Mouse (Mus musculus) gastrocnemius, adult 18-20 months (tissue): ENCODE measurements around the gene Memo1. TPM values are rescaled to one million over a fixed set of nuclear protein-coding genes. Genes with fewer than 3 reads are reported as not detected.

Experiments used
- DNase-seq: peaks from one replicate; pipeline ENCODE4 v3.0.0; 2021; ENCODE audit warnings: low spot score
- total RNA-seq, 2 experiments: library from RNA; stranded (reverse); gene quantifications; 2 replicates each; pipeline ENCODE4 v1.2.3; 2021

Gene Memo1
- total RNA-seq, 2 experiments from 2014 or later: 46.8 to 51.8 TPM

DNA sequence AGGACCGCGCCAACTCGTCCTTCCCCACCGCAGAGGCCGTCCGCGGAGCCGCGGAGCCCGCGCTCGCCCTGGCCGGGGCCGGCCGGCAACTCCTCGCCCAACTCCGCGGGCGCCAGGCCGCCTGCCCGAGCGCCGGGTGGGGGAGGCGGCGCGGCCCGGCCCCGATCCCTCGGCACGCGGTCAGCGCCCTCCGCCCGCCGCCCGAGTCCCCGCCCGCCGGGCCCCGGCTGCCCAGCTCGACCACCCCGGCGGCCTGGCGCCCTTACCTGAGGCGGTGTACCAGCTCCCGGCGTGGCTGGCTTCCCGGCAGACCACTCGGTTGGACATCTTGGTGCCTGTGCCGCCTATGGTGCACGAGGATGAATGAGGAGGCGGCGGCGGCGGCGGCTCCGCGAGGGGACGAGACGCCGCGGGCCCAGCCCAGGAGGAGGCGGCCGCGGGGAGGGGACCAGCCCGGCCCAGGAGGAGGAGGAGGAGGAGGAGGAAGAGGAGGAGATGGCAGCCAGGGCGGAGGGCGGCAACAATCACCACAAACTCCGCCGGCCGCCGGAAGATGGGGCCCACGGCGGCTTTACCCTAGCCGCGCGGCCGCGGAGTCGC lies 795 bp downstream of the Memo1 start:
- peak; percentile 86 for DNase-seq

DNA sequence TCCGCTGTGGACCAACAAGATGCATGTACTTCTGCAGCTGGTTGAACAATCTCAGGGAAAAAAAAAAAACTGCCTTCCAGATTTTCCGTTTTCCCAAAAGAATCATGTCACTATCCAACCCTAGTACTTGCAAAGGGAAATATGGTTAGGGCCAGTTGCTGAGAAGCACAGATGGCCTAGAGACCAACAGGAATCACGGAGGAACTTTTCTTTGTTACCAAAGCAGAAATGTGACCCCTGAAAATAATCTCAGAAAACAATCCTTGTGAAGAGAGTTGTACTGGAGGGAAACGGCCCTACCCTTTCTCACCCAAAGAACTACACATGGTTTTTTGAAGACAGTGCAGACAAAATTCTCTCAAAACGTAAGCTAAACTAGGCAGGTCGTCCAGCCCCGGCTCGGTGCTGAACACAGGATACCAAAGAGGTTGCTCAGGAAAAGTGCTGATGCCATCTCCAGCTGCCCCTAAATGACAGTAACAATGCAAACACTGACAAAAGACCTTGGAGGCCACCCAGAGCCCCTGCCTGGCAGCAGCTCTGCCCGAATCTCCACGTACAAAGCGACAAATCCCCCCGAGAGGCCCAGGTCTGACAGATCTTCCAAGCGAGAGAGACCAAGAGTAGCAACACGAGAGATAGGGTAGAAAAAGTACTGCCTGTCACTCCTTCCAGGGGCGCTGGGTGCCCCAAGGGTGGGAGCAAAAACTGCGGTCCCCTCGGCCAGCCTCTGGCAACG lies 1.5 kb downstream of the Memo1 start:
- no peak for DNase-seq

DNA sequence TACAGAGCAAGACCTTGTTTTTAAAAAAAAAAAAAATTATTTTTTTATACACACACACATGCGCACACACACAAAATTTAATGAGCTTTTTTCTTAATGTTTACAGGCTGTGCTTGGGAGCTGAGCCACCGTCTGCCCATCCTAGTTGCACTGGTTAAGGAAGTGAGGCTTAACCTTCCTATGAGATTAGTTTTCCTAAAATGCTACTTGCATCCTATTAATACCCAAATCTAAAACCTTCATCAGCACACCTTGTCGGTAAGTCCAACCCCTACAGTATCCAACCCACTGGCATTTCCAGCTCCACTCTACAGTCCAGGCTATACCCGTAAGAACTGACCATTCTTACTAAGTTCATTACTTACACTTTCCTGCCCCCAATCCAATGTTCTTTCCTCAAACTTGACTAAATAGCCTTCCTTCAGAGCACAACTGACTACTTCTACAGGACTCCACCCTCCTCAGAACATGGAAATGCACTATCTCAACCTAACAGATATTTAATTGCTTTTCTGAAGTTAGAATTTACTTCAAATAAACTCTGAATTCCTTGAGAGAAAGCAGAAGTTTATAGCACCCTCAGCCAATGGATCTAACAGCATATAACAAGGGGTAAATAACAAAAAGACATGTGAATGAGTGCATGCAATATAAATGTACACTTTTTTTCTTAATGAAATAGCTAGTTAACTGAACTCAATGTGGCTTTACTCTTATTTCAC lies 3.5 kb downstream of the Memo1 start:
- no peak for DNase-seq

DNA sequence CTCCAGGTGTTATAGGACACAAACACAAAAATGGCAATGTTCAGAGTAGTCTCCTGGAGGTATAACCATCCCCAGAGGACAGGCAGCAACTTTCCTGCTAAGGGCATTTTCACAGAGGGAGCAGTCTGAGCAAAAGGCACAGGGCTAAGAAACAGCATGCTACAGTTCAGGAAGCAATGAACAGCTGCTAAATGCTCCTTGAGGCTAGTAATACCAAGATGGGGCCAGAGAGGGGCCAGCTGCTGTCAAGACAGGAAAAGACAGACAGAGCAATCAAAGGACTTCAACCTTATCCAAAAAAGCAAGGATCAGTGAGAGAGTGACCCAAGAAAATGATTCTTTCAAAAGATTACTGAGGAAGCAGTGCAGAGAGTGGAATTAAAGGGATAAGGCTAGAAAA lies 4.5 kb downstream of the Memo1 start:
- no peak for DNase-seq

DNA sequence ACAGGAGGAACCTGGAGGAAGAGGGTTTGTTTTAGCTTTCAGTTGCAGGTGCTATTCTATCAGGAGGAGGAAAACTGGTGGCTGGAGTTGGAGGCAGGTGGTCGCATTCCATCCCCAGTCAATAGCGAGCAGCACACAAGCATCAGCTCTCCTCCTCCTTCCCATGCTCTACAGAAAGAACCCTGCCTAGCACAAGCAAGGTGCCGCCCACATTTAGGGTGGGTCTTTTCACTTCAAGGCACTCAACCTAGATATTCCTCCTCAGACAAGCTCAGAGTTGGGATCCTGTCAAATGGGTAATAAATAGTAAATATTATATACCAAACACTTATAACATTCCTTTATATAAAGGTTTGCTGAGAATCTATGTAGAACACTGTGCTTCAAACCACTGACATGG lies 5.1 kb downstream of the Memo1 start:
- no peak for DNase-seq

DNA sequence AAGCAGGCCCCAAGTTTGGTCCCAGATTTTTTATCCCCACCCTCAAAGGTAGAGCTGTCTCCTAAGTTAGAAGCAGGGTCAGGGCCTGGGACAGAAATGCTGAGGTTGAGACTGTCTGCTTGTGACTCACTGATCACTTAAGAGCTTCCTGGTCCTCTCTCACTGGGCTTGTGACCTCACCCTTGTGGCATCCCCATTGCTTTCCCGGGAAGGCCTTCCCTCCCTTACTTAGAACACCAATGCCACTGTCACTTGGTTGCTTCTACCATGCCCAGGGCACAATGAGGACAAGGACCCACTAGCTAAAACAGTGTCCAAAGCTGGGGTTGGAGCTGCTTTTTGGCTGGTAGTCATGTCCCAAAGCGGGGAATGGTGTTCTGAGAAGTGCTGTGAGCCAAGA lies 6.7 kb downstream of the Memo1 start:
- no peak for DNase-seq

DNA sequence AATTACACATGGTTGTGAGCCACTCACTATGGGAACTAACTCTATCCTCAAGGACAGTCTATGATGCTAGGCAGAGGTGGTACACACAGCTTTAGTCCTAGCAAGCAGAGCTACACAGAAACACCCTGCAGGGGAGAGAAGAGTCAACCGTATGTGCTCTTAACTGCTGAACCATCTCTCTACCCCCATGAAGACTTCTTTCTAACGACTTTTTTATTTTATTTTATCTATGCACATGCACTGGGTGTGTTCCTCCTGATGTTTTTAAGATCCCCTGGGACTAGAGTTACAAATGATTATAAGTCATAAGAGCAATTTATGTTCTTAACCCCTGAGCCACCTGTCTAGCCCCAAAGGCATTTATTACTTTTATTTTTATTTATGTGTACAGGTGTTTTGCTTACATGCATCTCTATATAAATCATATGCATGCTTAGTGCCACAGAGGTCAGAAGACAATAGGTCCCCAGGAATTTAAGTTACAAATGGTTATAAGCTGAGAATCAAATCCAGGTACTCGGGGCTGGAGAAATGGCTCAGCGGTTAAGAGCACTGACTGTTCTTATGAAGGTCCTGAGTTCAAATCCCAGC lies 9.1 kb downstream of the Memo1 start:
- DNase-seq: no peak

DNA sequence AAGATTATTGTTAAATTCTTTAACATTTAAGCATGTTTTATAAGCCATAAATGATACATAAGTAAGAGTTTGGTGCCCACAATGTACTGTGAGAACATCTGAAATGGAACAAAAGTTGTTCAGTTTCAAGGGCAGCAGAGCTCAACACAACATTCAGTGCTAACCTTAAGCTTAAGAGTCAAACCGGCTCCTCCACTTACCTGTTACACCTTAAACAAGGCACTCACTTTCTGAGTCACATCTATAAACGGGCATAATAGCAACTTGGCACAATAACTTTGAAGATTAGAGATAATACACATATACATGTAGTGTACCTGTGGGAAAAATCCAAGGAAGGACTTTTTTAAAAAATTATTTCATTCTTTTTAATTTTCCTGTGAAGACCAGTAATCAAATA lies 9.6 kb downstream of the Memo1 start:
- no peak for DNase-seq

DNA sequence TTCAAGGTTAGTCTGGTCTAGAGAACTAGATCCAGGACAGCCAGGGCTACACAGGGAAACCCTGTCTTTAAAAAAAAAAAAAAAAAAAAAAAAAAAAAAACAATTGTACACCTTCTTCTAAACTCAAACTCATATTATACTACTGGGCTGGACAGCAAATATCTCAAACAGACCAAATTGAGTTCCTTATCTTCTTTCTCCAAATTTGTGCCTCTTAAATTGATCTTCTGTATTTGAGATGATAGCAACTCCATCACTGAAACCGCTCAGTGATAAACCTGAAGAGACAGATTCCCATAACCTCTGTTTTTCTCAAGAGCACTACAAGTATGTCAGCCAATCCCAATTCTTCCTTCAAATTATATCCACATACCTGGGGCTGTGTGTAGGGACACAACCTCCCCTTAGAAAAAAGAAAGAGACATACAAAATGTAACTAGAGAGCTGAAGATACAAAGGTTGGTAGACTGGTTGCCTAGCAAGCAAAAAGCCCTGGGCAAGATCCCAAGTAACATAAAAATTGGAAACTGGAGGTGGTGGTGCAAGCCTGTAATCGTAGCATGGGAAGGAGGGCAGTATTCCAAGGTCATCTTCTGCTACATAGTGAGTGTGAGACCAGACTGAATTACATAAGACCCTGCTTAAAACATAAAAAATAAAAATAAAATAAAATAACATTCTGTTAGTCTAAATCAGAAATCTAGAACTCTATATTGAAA lies 10.8 kb downstream of the Memo1 start:
- no peak for DNase-seq

DNA sequence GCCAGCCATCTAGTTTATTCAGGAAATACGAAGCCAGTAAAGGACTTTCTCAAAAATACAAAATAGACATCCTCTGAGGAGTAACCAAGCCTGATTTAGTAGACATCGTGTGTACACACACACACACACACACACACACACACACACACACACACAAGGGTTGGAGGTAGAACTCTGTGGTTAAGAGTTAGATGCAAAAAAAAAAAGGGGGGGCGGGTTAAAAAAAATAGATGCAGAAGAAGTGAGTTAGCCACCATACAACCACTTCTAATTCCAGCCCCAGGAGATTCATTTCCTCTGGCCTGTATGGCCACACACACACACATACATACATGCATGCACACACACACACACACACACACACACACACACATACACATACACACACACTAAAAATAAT lies 13.3 kb downstream of the Memo1 start:
- no peak for DNase-seq

DNA sequence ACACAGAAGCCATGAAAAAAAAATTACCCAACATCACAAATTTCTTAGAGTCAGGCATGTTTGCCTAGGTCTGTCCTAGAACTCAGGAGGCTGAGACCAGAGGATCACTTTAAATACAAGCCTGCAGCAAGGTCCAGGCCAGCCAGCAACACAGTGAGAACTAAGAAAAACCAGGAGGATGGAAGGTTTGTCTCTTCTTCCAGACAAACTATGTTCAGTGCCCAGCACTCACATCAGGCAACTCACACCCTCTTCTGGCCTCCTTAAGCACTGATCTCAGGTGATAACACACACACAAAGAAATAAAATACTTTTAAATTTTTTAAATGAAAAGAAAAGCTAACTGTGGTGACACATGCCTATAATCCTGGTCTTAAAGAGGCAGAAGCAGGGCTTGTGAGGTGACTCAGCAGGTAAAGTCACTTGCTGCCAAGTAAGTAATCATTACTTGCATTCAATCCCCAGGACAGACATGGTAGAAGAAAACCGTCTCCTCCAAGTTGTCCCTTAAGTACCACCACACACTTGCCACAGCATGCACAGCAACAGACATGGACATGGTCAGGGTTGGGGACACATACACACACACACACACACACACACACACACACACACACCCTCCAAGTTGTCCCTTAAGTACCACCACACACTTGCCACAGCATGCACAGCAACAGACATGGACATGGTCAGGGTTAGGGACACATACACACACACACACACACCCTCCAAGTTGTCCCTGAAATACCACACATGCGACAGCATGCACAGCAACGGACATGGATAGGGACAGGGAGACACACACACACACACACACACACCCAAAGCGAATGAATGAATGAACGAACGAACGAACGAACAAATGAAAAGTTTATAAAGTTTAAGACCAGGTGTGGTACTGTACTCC lies 16.1 kb downstream of the Memo1 start:
- DNase-seq: no peak

DNA sequence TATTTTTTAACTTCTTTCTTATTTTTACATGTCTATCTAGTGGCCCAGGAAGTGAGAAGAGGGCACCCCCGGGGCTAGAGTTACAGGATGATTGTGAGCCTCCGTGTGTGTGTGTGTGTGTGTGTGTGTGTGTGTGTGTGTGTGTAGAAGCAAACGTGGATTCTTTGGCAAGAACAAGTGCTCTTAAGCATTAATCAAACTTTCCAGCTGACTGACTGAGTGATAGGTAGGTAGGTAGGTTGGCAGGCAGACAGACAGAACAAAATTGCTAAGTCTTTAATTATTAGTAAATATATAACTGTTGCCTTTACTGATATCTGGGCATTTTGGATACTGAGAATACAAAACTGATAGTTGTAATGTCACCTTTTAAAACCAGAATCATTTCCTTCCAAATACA lies 20.9 kb downstream of the Memo1 start:
- DNase-seq: no peak

DNA sequence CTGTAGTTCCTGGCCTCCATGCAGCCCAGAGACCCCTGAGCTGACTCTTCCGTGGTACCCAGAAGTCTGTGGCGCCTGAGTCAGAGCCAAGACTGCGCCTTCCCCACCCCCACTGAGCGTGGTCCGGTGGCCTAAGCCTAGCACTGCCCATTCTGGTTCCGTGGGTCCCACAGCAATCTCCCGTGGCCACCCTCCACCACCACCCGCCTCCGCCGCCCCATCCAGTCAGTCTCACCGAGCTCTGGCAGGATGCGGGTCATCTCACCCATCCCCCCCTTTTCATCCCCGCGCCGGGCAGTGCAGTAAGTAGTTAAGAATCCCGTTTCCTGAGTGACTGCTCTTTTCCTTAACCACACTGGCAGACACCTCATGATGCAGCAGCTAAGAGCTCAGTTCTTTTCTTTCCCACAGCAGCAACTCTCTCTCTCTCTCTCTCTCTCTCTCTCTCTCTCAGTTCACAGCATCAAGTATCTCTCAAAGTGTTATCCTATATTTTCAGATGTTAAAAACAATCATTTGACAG lies 22.6 kb downstream of the Memo1 start:
- no peak for DNase-seq

DNA sequence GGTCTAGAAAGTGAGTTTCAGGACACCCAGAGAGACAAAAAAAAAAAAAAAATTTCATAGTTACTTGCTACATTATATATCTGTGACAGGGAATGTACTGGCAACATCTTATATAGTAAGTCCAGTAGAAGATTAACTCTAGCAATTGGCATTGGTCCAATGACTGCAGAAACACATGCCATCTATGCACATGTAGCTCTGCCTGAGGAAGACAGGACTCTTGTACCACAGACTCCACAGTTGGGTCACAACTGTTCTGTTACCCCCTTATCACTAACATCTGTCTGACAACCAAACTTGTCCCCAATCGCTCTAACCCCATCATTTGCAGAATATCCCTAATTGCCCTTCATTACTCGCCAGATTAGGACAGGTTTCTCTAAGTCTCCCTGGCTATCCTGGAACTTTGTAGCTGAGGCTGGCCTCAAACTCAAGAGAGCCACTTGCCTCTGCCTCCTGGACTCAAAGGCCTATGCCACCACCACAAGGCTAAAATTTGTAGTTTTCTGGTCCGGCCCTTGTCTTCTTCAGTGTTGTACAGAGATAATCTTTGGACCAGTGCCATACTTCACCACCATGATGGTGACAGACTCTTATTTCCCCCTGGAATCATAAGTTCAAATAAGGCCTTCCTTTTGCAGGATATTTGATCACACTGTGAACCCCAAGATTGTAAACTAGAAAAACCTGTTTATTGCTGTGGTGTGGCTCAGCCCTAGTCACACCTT lies 23.6 kb downstream of the Memo1 start:
- DNase-seq: no peak

DNA sequence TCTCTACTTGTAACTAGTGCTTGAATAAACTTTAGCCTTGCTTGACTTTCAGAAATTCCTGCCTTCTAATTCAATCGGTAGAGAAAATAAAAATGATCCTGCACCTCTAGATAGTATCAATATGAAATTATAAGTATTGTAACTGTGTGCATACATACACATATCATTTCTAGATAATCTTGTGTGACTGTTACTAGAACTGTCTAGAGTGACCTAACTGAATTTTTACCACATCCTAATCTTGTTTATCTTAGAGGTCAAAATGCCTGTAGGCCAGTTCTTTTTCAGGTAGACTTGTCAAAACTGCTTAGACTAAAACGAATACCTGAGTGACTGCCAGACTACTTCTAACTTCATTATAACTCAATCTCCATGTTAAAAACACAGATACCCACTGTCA lies 25.1 kb downstream of the Memo1 start:
- no peak for DNase-seq

DNA sequence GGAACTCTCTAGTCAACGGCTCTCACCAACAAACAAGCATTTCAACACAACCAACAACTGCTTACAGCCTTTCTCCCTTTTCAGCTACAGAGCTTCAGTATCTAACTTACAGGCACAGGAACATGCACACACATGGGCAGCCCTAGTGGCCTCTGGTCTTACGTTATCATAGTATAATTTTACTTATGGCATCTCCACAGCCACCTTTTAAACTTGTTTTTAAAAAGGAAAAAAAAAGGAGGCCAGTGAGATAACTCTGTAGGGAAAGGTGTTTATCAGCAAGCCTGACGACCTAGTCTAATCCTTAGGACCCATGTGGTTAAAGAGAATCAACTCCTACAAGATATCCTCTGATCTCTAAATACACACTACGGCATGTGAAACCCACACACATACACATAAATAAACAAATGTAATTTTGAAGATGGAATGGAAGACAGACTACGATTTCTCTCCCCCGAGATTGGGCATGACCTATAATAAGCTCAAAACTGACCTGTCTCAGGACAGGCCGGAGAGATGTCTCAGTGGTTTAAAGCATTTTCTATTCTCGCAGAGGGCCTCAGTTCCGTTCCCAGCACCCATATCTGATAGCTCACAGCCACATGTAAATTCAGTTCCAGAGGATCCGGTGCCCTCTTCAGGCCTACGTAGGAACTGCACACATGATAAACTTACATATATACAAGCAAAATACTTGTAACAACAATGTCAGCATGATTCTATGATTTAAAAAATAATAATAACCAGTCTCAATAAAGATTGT lies 27.7 kb downstream of the Memo1 start:
- no peak for DNase-seq

DNA sequence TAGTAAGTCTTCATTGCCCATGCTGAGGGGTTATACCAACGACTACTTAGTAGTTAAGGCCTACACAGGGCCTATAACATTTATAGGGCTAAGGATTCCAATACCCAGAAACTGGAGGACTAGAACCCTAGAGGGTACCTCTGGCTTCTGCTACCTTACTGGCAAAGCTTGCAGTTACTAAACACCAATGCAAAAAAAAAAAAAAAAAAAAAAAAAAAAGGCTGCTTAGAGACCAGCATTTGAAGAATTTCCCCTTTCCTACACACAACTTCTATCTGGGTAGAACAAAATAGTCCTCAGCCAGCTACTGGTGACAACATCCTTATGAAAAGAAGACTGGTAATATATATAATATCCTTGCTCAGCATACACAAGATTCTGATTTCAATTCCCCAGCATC lies 29.7 kb downstream of the Memo1 start:
- no peak for DNase-seq

DNA sequence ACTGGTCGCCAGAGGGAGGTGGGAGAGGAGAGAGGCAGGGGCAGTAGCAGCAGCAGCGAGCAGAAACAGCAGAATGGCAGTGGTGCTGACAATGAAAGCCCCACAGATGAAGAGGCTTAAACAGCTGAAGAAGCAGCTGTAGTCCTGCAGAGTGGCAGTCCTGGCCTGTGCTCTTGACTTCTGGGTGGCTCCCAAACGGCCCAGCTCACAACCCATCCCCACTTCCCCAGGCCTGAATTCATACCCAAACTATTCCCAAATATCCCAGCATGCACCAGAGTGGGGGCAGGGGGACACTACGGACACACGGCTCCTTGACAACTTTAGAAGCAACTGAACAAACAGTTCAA lies 30.2 kb downstream of the Memo1 start:
- no peak for DNase-seq
